Mouse (Mus musculus) E14TG2a.4 (cell line): Measurements from ENCODE around the gene Crnkl1.
A peak's percentile ranks its signal among the peaks of the same experiment; 100 is the strongest.

Source experiments
- H3K27me3 ChIP-seq: 2 replicates; pipeline ENCODE4 v1.6.1; 2014; ENCODE audit warnings: low read length, control low read depth; ENCODE audit not compliant: insufficient read depth
- H3K36me3 ChIP-seq: 2 replicates; pipeline ENCODE4 v1.6.1; 2014; ENCODE audit warnings: low read length, control low read depth; ENCODE audit not compliant: insufficient read depth
- H3K4me1 ChIP-seq: replicated peaks from 2 replicates; pipeline ENCODE4 v1.6.1; 2014; ENCODE audit warnings: low read depth, low read length, control low read depth
- H3K4me3 ChIP-seq: replicated peaks from 2 replicates; pipeline ENCODE4 v1.5.1; 2014; ENCODE audit warnings: mild to moderate bottlenecking, low read length
- H3K9me3 ChIP-seq: 2 replicates; pipeline ENCODE4 v1.6.1; 2014; ENCODE audit warnings: low read length, control low read depth
- CTCF ChIP-seq: conservative IDR thresholded peaks from 2 replicates; pipeline ENCODE4 v1.5.1; 2014; ENCODE audit warnings: low read length
- NANOG ChIP-seq: IDR thresholded peaks from 2 replicates; pipeline ENCODE4 v1.6.1; 2014; ENCODE audit warnings: borderline replicate concordance, low read length, mixed read lengths
- POU5F1 ChIP-seq: IDR thresholded peaks from 2 replicates; pipeline ENCODE4 v1.6.1; 2014; ENCODE audit warnings: low read length, borderline replicate concordance

Gene Crnkl1

DNA sequence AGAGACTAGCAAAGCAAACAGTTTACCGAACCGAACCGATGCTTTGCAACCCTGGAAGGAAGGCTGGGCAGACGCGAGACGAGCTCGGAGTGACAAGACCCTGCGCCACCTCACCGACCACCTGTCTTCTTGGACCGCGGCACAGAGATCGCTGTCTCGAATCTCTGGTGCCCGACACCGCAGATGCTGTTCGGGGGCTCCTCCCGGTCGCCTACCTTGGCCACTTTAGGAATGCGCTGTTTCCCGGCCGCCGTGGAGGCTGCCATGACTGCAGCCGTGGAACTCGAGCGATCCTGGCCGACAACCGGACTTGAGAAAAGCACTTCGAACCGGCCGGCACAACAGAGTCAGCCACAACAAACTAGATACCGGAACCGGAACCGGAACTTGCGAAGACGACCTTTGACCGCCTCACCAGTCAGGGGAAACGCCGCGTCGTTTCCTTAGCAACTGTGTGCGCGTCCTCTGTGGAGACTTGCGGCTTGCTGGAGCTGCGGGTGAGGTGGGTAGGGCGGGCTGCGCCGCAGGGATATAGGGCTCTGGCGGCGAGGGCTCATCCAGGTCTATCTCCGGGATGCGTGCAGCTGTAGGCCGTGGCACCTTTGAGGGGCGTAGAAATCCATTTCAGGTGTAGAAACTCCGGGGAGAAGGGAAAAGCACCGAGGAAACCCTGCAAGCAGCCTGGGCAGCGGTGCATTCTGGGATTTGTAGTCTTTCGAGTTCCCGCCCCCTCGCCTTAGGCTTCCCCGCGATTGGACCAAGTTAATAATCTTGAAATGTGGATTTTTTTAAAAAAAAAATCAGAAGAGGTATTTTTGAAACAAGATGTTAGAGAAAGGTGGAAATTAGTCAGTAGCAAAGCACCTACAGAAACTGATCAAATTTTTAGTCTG, at the start of gene Crnkl1, which contains the start of gene Cfap61:
TSS of gene Crnkl1 (minus strand) at position 676 of the 893 bp plus-strand sequence.
TSS of gene Cfap61 (plus strand) at position 446 of the 893 bp plus-strand sequence.
- Histone ChIP-seq H3K4me3 (peak within 1 kb of the TSS; percentile 98), H3K4me1 (peaks cover 11% of the 10 kb centered on the region), H3K36me3 (peaks cover 32% of the 10 kb centered on the region), H3K27me3 (peaks cover 6% of the 10 kb centered on the region), H3K9me3 (no peaks in the 10 kb centered on the region)
- TF ChIP-seq NANOG (no peak), POU5F1 (no peak), CTCF (no peak)

DNA sequence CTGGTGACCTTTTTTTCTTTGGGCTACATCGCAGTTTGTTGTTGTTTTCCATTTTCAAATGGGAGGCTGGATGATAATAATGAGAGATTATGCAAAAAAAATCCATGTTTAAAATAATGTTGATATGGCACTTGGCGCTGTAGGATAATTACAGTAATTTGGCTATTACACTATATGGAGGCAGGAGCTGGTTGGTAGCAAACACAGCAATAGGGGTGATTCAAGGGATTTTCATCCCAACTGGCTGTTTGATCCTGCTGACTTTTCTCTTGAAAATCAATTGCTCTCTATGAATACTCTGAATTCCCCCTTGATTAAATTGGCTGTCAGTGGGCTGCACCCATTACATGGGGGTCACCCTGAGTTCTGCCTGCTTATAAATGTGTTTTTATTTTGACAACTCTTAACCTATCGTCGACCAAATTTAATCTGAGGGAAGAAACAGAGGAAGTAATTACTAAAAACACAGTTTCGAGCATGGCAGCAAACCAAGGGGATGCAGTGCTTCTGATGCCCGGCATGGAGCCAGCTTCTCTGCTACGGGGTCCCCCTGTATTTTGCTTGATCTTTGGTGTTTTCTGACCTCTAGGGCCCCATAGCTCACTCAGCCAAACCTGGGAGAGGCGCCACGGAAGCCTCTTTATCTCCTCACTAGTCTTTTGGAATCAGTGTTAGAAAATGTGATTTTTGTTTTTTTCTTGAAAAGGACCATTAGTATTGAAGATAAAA, 47.7 kb upstream of the Crnkl1 start:
- Histone ChIP-seq H3K27me3 (no peaks in the 10 kb centered on the region), H3K4me3 (no peak overlapping the region), H3K36me3 (no peaks in the 10 kb centered on the region), H3K4me1 (no peaks in the 10 kb centered on the region), H3K9me3 (no peaks in the 10 kb centered on the region)
- TF ChIP-seq POU5F1 = no peak
- no peak for TF ChIP-seq NANOG
- no peak for TF ChIP-seq CTCF

DNA sequence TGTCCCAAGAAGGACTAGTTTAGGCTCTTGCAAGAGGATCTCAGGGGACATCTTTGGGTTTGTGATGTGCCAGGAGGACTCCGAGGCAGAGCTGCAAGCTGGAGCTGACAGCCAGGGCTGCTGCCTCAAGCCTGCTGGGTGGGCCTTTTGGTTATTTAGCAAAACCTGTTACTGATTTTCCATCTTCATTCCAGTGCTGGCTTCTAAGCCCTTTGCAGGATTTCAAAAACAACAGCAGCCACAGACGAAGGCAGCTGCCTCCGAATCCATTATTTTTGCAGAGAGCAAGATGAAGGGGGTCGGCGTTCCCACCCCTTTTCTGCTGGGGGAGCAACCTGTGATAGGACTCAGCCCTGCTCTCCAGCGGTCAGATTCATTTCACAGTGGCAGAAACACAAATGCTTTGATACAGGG, 46.9 kb upstream of the Crnkl1 start:
- no peaks in the 10 kb centered on the region for H3K36me3 ChIP-seq
- H3K4me1 ChIP-seq = no peaks in the 10 kb centered on the region
- TF ChIP-seq POU5F1 (no peak), CTCF (no peak), NANOG (no peak)
- H3K27me3 ChIP-seq = no peaks in the 10 kb centered on the region
- H3K4me3 ChIP-seq = no peak overlapping the region
- H3K9me3 ChIP-seq = no peaks in the 10 kb centered on the region

DNA sequence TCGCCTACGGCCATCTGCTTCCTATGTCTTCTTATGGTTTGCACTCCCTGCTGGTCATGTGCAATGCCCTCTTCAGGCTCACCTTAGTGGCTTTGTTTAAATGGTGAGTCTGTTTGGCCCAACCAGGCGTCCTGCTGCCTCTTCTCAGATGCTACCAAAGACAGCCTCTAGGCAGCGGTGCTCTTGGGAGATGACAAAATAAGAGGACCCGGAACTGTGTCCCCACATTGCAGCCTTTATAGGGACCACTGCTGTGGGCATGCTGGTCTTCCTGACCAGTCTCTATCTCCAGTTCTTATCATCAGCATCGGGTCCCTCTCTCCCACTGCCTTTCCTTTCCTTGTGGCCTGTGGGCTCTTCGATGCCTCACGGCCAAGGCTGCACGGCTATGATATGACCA, 46.1 kb upstream of the Crnkl1 start:
- H3K4me3 ChIP-seq = no peak overlapping the region
- H3K36me3 ChIP-seq = no peaks in the 10 kb centered on the region
- H3K9me3 ChIP-seq = no peaks in the 10 kb centered on the region
- TF ChIP-seq CTCF (no peak), NANOG (no peak), POU5F1 (no peak)
- H3K27me3 ChIP-seq = no peaks in the 10 kb centered on the region
- H3K4me1 ChIP-seq = no peaks in the 10 kb centered on the region

DNA sequence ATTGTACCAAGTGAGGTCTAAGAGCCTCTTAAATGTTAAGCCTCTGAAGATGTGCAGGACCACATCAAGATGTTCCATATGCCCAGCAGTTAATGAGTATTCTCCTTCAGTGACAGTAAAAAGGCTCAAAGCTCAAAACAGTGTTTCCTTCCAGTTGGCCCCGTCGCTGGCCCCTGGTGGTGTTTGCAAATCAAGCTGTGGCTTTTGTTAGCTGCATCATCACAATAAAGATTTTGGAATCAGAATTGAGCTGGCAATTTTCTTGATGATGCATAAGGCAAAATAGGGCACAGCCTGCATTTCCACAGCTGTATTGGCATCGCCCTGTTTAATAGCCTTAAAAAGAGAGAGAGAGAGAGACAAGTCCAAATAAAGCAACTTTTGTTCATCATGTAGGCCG, 44.8 kb upstream of the Crnkl1 start:
- Histone ChIP-seq H3K36me3 (no peaks in the 10 kb centered on the region), H3K4me1 (no peaks in the 10 kb centered on the region), H3K4me3 (no peak overlapping the region), H3K27me3 (no peaks in the 10 kb centered on the region), H3K9me3 (no peaks in the 10 kb centered on the region)
- no peak for TF ChIP-seq CTCF

DNA sequence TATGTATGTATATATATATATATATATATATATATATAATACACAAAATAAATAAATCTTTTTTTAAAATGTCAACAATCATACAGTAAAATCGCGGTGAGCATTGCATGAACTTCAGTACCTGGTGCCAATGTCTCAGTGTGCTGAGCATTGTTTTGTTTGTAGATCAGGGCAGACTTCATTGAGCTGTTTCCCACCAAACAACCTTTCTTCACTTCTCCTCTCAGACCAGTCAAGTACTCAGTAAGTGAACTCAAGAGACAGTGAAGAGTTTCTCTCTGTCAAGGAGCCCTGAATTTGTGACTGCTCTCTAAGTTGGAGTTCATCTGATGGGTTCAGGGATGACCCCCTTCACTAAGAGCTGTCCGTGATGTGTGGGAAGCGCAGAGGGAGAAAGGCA, 37.8 kb upstream of the Crnkl1 start:
- H3K4me3 ChIP-seq = no peak overlapping the region
- H3K9me3 ChIP-seq = 0 out of 2 replicates have a peak, but pooled peaks cover 3% of the 10 kb centered on the region
- H3K4me1 ChIP-seq = no peaks in the 10 kb centered on the region
- no peaks in the 10 kb centered on the region for H3K27me3 ChIP-seq
- no peaks in the 10 kb centered on the region for H3K36me3 ChIP-seq
- TF ChIP-seq POU5F1 (no peak), NANOG (no peak), CTCF (no peak)

DNA sequence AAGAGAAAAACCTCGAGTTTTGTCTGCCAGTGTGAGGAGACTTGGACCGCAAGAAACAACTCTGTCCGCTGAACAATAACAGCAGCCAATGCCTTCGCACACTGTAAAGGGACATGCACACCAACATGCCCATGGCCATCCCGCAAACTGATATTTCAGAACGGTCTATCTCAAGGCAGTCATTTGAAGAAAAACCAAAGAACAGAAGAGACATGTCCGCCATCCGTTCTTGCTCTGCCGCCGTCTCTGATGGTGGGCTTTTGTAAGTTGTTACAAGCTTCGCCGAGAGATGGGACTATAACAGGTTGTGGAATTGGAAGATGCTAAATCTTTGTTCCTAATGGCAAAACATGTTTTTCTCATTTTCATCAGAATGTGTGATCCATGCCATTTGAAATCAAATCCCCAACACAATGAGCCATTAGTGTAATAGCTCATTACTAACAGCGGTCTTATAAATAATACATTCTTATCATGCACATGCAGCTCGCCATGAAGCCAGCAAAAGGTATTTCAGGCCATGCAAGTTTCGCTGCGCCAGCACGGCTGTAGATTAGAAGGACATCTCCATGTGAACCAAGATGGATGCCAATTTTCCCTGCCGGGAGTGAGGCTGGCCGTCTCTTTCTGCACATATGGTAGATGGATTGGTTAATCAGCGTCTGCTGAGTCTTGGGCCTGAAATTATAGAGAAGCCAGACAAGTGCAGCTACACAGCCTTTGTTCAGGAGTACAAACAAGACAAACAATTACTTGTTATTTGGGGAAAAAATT, 36.6 kb upstream of the Crnkl1 start:
- Histone ChIP-seq H3K4me1 (no peaks in the 10 kb centered on the region), H3K27me3 (no peaks in the 10 kb centered on the region), H3K4me3 (no peak overlapping the region), H3K36me3 (no peaks in the 10 kb centered on the region), H3K9me3 (0 out of 2 replicates have a peak, but pooled peaks cover 3% of the 10 kb centered on the region)
- TF ChIP-seq CTCF (no peak), POU5F1 (no peak), NANOG (no peak)

DNA sequence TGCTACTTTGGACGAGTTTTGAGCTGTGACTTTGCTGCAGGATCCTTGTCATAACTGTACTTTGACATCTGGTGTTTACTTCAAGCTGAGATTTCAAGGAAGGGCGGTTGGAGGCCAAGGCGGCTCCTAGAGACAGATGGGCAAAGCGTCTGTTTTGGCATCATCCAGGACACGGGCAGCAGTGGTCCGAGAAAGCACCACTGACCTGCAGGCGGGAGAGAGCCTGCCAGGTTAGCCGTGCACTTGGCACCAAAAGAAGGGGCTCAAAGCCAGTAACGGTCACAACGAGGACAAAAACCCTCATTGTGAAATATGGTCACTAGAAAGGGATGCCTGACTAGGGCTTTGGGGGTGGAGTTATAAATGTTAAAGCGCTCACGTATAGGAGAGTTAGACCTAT, 35.9 kb upstream of the Crnkl1 start:
- no peaks in the 10 kb centered on the region for H3K36me3 ChIP-seq
- TF ChIP-seq CTCF (no peak), NANOG (no peak), POU5F1 (no peak)
- H3K9me3 ChIP-seq = 0 out of 2 replicates have a peak, but pooled peaks cover 3% of the 10 kb centered on the region
- H3K4me3 ChIP-seq = no peak overlapping the region
- no peaks in the 10 kb centered on the region for H3K27me3 ChIP-seq
- H3K4me1 ChIP-seq = no peaks in the 10 kb centered on the region
